Mouse (Mus musculus) liver, postnatal 0 days (tissue): ENCODE measurements around the gene Polr3g.

ENCODE experiments used
- CTCF ChIP-seq: sonication (generic); IDR thresholded peaks from 2 replicates; pipeline ENCODE4 v1.5.1; 2016; ENCODE audit warnings: antibody characterized with exemption, low read depth
- EP300 ChIP-seq: IDR thresholded peaks from 2 replicates; pipeline ENCODE4 v1.6.1; 2016; ENCODE audit warnings: antibody characterized with exemption, low read depth, mild to moderate bottlenecking

DNA sequence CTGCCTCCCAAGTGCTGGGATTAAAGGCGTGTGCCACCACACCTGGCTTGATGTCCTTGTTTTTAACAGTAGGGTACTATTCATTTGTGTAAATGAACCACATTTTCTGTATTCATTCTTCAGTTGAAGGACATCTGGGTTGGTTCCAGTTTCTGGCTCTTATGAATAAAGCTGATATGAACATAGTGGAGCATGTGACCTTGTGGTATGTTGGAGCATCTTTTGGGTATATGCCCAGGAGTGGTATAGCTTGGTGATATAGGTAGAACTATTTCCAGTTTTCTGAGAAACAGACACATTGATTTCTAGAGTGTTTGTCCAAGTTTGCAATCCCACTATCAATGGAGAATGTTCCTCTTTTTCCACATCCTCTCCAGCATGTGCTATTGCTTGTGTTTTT is 3.1 kb upstream of the Polr3g start:
- TF ChIP-seq CTCF (no peak), EP300 (no peak)
